Mouse (Mus musculus) heart, embryonic 16.5 days (tissue): ENCODE data around the gene Cyp2d22. TPM values are rescaled to one million over a fixed set of nuclear protein-coding genes. Genes with fewer than 3 reads are reported as not detected.

Source experiments
- ATAC-seq: fragments of 200-750 bp; cut with Nextera tagmentation; replicated peaks from 2 replicates; pipeline ENCODE4 v1.8.0; 2017; ENCODE audit warnings: moderate number of reproducible peaks; ENCODE audit not compliant: insufficient read depth, low FRiP score; ENCODE audit errors: extremely low read depth
- H3K27ac ChIP-seq: fragments of 300-500 bp; sonication (generic); 2 replicates; pipeline ENCODE4 v1.5.1; 2014; ENCODE audit warnings: mild to moderate bottlenecking, low read length, control low read depth, moderate library complexity
- H3K27me3 ChIP-seq: fragments of 300-500 bp; sonication (generic); 2 replicates; pipeline ENCODE4 v1.6.1; 2014; ENCODE audit warnings: low read length, mixed read lengths; ENCODE audit not compliant: control insufficient read depth, insufficient read depth
- H3K36me3 ChIP-seq: fragments of 300-500 bp; sonication (generic); 2 replicates; pipeline ENCODE4 v1.6.1; 2014; ENCODE audit not compliant: control insufficient read depth, insufficient read depth
- H3K4me1 ChIP-seq: fragments of 300-500 bp; sonication (generic); 2 replicates; pipeline ENCODE4 v1.6.1; 2014; ENCODE audit warnings: low read length, mixed read lengths; ENCODE audit not compliant: control insufficient read depth, insufficient read depth
- H3K4me2 ChIP-seq: fragments of 300-500 bp; sonication (generic); 2 replicates; pipeline ENCODE4 v1.6.1; 2014; ENCODE audit warnings: low read depth, mild to moderate bottlenecking, control low read depth, low read length
- H3K4me3 ChIP-seq: fragments of 300-500 bp; sonication (generic); 2 replicates; pipeline ENCODE4 v1.5.1; 2014; ENCODE audit warnings: mild to moderate bottlenecking, control low read depth, low read length
- H3K9ac ChIP-seq: fragments of 300-500 bp; sonication (generic); 2 replicates; pipeline ENCODE4 v1.6.1; 2014; ENCODE audit warnings: low read length, control low read depth
- H3K9me3 ChIP-seq: fragments of 300-500 bp; sonication (generic); replicated peaks from 2 replicates; pipeline ENCODE4 v1.6.1; 2016; ENCODE audit warnings: low read length; ENCODE audit not compliant: control insufficient read depth
- WGBS: fragments of 180-500 bp; shearing (Covaris S2); extraction: QIAGEN DNeasy Blood & Tissue Kit; methylation state at CpG from one replicate; pipeline ENCODE4 v1.1.7; 2014; 5-methylcytosine and 5-hydroxymethylcytosine counted together
- polyA plus RNA-seq: library from polyadenylated mRNA; unstranded; fragments of >200 nt; fragmentation: Nextera tagmentation; extraction: Ambion mirVana; gene quantifications from 2 replicates; pipeline ENCODE4 v1.2.1, GENCODE M21; 2015

The Cyp2d22 gene
- polyA plus RNA-seq, 1 experiment from 2014 or later = 13.6 TPM

GRCm38 (mm10) chr15:82354126-82354945 lies 25.7 kb downstream of the Cyp2d22 start, which contains the start of gene Ndufa6:
Ndufa6 (minus strand) TSS chr15:82354322.
- WGBS = 2% methylated on average over 57 of the region's 57 CpGs
- peaks cover 18% of the 10 kb centered on the region for H3K36me3 ChIP-seq

DNA sequence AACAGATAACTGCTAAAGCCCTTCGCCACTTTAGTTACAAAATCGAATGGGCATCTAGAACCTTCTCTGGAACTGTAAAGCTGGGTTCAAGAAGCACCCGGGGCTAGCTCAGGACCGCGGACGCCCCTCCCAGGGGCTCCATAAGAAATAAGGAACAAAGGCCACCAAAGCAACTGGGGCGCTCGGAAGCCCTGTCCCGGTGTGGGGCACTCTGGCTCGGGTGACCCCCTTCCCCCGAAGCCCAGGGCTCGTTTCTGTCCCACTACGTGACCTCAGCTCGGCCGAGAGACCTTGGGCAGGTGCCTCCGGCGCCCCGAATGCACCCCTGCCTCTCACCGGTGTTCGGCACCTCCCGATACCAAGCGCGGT lies 26.3 kb downstream of the Cyp2d22 start:
- peak; percentile 29 for ATAC-seq
- H3K4me1 ChIP-seq = peaks cover 20% of the 10 kb centered on the region
- peak overlapping the region; percentile 82 for H3K4me3 ChIP-seq
- H3K36me3 ChIP-seq = peaks cover 24% of the 10 kb centered on the region
- no peaks in the 10 kb centered on the region for H3K27me3 ChIP-seq
- H3K27ac ChIP-seq = peak overlapping the region; percentile 89
- peak overlapping the region; percentile 96 for H3K9ac ChIP-seq
- no peaks in the 10 kb centered on the region for H3K9me3 ChIP-seq
- under 1% methylated on average over 23 of the region's 23 CpGs for WGBS
- H3K4me2 ChIP-seq = peak overlapping the region; percentile 61

More at GRCm38 (mm10) chr15:82354126-82354945, 25.7 kb downstream of the Cyp2d22 start, which contains the start of gene Ndufa6:
- Histone ChIP-seq H3K9ac (peak within 1 kb of the TSS; percentile 96), H3K4me1 (peaks cover 24% of the 10 kb centered on the region), H3K9me3 (no peaks in the 10 kb centered on the region), H3K27ac (peak within 1 kb of the TSS; percentile 89), H3K27me3 (no peaks in the 10 kb centered on the region), H3K4me3 (peak within 1 kb of the TSS; percentile 82), H3K4me2 (peak within 1 kb of the TSS; percentile 61)
- ATAC-seq = peak; percentile 99

GRCm38 (mm10) chr15:82353078-82353744 lies 26.8 kb downstream of the Cyp2d22 start:
- no peak for ATAC-seq
- H3K27me3 ChIP-seq = no peaks in the 10 kb centered on the region
- 21% methylated on average over 14 of the region's 14 CpGs for WGBS

GRCm38 (mm10) chr15:82351480-82351879 lies 28.6 kb downstream of the Cyp2d22 start:
- Histone ChIP-seq H3K4me3 (no peak overlapping the region), H3K9ac (peak overlapping the region; percentile 42; the same call in 1 of the 2 replicates), H3K9me3 (no peaks in the 10 kb centered on the region), H3K27ac (no peak overlapping the region), H3K4me2 (no peak overlapping the region), H3K27me3 (no peaks in the 10 kb centered on the region), H3K4me1 (peaks cover 29% of the 10 kb centered on the region), H3K36me3 (peaks cover 33% of the 10 kb centered on the region)
- 42% methylated on average over 3 of the region's 3 CpGs for WGBS
- ATAC-seq = no peak

More at GRCm38 (mm10) chr15:82353078-82353744, 26.8 kb downstream of the Cyp2d22 start:
- H3K9me3 ChIP-seq = no peaks in the 10 kb centered on the region
- peaks cover 18% of the 10 kb centered on the region for H3K4me1 ChIP-seq
- peak overlapping the region; percentile 82 for H3K4me3 ChIP-seq
- H3K36me3 ChIP-seq = peaks cover 29% of the 10 kb centered on the region
- peak overlapping the region; percentile 96 for H3K9ac ChIP-seq
- peak overlapping the region; percentile 89 for H3K27ac ChIP-seq
- H3K4me2 ChIP-seq = peak overlapping the region; percentile 61

DNA sequence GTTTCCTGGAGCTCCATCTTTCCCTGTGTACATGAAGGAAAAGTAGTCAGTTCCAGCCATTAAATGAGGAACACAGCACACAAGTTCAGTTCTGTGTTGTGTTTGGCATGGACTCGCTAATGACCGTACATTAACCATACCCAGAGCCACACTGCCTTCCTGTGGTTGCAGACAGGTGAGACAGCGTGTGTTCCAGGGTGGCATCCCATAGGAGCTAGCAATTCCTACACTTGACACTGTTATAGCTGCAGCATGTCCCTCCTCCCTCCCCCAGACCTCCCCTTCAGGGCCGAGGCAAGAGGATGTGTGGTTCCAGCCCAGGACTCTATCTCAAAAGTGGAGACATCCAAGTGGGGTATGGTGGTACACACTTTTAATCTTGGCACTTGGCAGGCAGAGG lies 29.7 kb downstream of the Cyp2d22 start:
- Histone ChIP-seq H3K9me3 (no peaks in the 10 kb centered on the region), H3K4me3 (no peak overlapping the region), H3K4me2 (no peak overlapping the region), H3K9ac (no peak overlapping the region), H3K4me1 (peaks cover 29% of the 10 kb centered on the region), H3K27me3 (no peaks in the 10 kb centered on the region), H3K27ac (no peak overlapping the region), H3K36me3 (peaks cover 33% of the 10 kb centered on the region)
- ATAC-seq = no peak
- 78% methylated on average over 4 of the region's 4 CpGs for WGBS

- H3K27ac ChIP-seq = no peak overlapping the region
- H3K4me2 ChIP-seq = no peak overlapping the region
- no peaks in the 10 kb centered on the region for H3K9me3 ChIP-seq
- H3K9ac ChIP-seq = no peak overlapping the region
- H3K4me1 ChIP-seq = peaks cover 26% of the 10 kb centered on the region
- ATAC-seq = no peak
- peaks cover 33% of the 10 kb centered on the region for H3K36me3 ChIP-seq
- WGBS = 88% methylated on average over 2 of the region's 2 CpGs
- H3K27me3 ChIP-seq = no peaks in the 10 kb centered on the region
- no peak overlapping the region for H3K4me3 ChIP-seq
Observed at GRCm38 (mm10) chr15:82348999-82349341, 31.1 kb downstream of the Cyp2d22 start.

DNA sequence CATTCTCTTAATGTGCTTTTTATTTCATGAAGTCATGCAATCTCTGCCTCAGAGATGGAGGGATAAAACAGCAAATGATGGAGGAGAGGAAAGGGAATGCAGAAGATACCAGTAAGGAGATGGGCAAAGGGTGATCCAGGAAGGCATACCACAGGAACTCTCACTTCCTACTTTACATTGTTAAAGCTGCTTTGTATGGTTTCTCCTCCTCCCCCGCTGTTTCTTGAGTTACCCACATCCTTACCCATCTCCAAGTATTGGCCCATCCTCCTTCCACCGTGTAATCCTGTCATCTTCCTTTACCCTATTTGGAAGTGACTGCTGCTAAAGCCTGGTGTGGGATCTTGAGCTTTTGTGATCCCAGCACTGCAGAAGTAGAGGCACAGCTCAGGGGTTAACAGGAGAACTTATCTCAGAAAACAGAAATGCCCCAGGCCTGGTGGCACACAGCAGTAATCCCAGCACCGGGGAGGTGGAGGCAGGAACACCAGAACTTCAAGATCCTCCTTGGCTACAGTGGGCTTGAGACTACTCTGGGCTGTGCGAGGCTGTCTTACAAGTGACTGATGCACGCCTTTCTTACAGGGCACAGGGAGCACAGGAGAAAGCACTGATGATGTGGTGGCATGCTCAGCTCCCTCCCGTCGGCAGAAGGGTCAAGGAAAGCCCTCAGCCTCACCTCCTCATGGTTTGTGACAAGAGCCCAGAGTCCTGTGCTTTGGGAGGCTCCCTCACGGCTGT lies 31.6 kb downstream of the Cyp2d22 start:
- Histone ChIP-seq H3K4me1 (peaks cover 26% of the 10 kb centered on the region), H3K27ac (no peak overlapping the region), H3K9ac (no peak overlapping the region), H3K4me2 (no peak overlapping the region), H3K27me3 (no peaks in the 10 kb centered on the region), H3K4me3 (no peak overlapping the region), H3K9me3 (no peaks in the 10 kb centered on the region), H3K36me3 (peaks cover 33% of the 10 kb centered on the region)
- WGBS = 84% methylated on average over 8 of the region's 8 CpGs
- ATAC-seq = no peak

GRCm38 (mm10) chr15:82347852-82348251 lies 32.2 kb downstream of the Cyp2d22 start:
- WGBS = 93% methylated on average over 12 of the region's 12 CpGs
- no peaks in the 10 kb centered on the region for H3K9me3 ChIP-seq
- peaks cover 33% of the 10 kb centered on the region for H3K36me3 ChIP-seq
- no peak overlapping the region for H3K27ac ChIP-seq
- H3K27me3 ChIP-seq = no peaks in the 10 kb centered on the region
- no peak overlapping the region for H3K9ac ChIP-seq
- no peak overlapping the region for H3K4me3 ChIP-seq
- H3K4me1 ChIP-seq = peaks cover 22% of the 10 kb centered on the region
- ATAC-seq = no peak
- H3K4me2 ChIP-seq = no peak overlapping the region
